Mouse (Mus musculus): ENCODE measurements around the gene Hrc. TPM values are rescaled to one million over a fixed set of nuclear protein-coding genes. Genes with fewer than 3 reads are reported as not detected.

Gene Hrc
- polyA plus RNA-seq, 1 experiment from 2014 or later = 0.06 TPM

DNA sequence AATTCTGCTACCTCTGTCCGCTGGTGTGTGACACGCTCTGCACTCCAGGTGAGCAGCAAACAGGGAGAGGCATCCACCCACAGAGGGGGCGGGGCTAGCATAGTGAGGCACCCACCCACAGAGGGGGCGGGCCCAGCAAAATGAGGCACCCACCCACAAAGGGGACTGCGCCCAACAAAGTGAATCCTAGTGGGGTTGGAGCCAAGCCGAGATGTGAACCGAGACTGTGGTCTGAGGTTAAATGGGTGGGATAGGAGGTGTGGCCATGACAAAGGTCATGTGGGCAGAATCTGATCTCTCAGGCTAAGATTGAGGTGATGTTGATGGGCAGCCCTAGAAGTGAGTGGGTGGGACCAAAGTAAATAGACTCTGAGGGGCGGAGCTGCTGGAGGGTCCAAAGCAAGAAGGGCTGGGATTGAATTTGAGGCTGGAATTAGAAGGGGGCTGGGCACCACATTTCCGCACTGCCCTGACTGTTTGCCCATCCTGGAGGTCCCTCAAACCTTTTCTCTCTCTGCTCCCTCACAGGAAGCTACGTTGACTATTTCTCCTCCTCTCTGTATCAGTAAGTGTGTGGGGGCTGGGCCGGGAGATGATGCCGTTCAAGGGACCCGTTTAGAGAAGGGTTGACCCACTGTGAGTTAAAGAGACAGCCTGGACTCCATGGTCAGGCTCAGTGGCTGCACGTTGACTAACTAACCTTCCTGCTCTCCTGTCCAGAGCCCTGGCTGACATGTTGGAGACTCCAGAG, 3.2 kb downstream of the Hrc start:
- Histone ChIP-seq H3K4me2 (ENCODE audit: low read length) (peak overlapping the region; percentile 85), H3K27ac (ENCODE audit: low read depth, low read length) (no peak overlapping the region), H3K9me3 (replicated peaks; ENCODE audit: control insufficient read depth, low read length) (no peaks in the 10 kb centered on the region), H3K4me1 (ENCODE audit: control insufficient read depth, insufficient read depth, low read length) (peaks cover 25% of the 10 kb centered on the region), H3K36me3 (ENCODE audit: control insufficient read depth, insufficient read depth, low read length) (no peaks in the 10 kb centered on the region), H3K9ac (ENCODE audit: low read length) (no peak overlapping the region), H3K27me3 (replicated peaks; ENCODE audit: control insufficient read depth, insufficient read depth, low read length) (peaks cover 7% of the 10 kb centered on the region), H3K4me3 (ENCODE audit: low read depth, low read length) (no peak overlapping the region)
- WGBS = 2% methylated on average over 14 of the region's 14 CpGs
- DNase-seq (ENCODE audit: low spot score) = no peak
- ATAC-seq = no peak

GRCm38 (mm10) chr7:45339410-45340065, 4.4 kb downstream of the Hrc start:
- H3K9me3 ChIP-seq (replicated peaks; ENCODE audit: control insufficient read depth, low read length) = no peaks in the 10 kb centered on the region
- H3K36me3 ChIP-seq (ENCODE audit: control insufficient read depth, insufficient read depth, low read length) = no peaks in the 10 kb centered on the region
- H3K27me3 ChIP-seq (replicated peaks; ENCODE audit: control insufficient read depth, insufficient read depth, low read length) = peaks cover 7% of the 10 kb centered on the region; the same call in 1 of the 2 replicates
- H3K4me3 ChIP-seq (ENCODE audit: low read depth, low read length) = peak overlapping the region; percentile 44
- 0% methylated on average over 31 of the region's 39 CpGs for WGBS
- ATAC-seq (peak; percentile 86), DNase-seq (ENCODE audit: low spot score) (peak; percentile 84)
- H3K4me2 ChIP-seq (ENCODE audit: low read length) = peak overlapping the region; percentile 85
- peak overlapping the region; percentile 55; the same call in 1 of the 2 replicates for H3K27ac ChIP-seq (ENCODE audit: low read depth, low read length)
- H3K9ac ChIP-seq (ENCODE audit: low read length) = peak overlapping the region; percentile 76
- H3K4me1 ChIP-seq (ENCODE audit: control insufficient read depth, insufficient read depth, low read length) = peaks cover 25% of the 10 kb centered on the region

DNA sequence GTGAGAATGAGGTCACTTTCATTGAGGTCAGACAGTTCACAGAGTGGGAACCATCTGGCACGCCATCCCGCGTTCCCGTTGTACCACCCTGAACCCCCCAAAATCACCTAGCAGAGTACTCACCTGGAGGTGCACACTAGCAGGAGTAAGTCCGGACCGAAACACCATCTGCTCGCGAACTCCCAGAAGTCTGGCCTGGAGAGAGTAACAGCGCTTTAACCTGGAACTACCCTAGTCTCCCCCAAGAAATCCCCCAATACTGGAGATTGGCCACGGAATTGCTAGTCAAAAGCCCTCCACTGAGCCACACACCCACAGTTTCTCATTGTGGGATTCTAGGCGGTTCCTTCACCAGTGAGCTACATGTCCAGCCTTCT, 5.0 kb downstream of the Hrc start:
- DNase-seq (ENCODE audit: low spot score) = no peak
- 1% methylated on average over 11 of the region's 11 CpGs for WGBS
- H3K9ac ChIP-seq (ENCODE audit: low read length) = peak overlapping the region; percentile 76
- H3K4me2 ChIP-seq (ENCODE audit: low read length) = peak overlapping the region; percentile 85
- peak overlapping the region; percentile 44 for H3K4me3 ChIP-seq (ENCODE audit: low read depth, low read length)
- no peak; the same call in 1 of the 2 replicates for ATAC-seq
- H3K4me1 ChIP-seq (ENCODE audit: control insufficient read depth, insufficient read depth, low read length) = peaks cover 25% of the 10 kb centered on the region
- no peak overlapping the region for H3K27ac ChIP-seq (ENCODE audit: low read depth, low read length)
- no peaks in the 10 kb centered on the region for H3K9me3 ChIP-seq (replicated peaks; ENCODE audit: control insufficient read depth, low read length)
- peaks cover 5% of the 10 kb centered on the region; the same call in 1 of the 2 replicates for H3K36me3 ChIP-seq (ENCODE audit: control insufficient read depth, insufficient read depth, low read length)
- peaks cover 7% of the 10 kb centered on the region; the same call in 1 of the 2 replicates for H3K27me3 ChIP-seq (replicated peaks; ENCODE audit: control insufficient read depth, insufficient read depth, low read length)

- H3K4me2 ChIP-seq (ENCODE audit: low read length) = peak overlapping the region; percentile 85
- H3K9ac ChIP-seq (ENCODE audit: low read length) = no peak overlapping the region; the same call in 1 of the 2 replicates
- DNase-seq (ENCODE audit: low spot score) (peak; percentile 77), ATAC-seq (no peak; the same call in 1 of the 2 replicates)
- peaks cover 11% of the 10 kb centered on the region; the same call in 1 of the 2 replicates for H3K36me3 ChIP-seq (ENCODE audit: control insufficient read depth, insufficient read depth, low read length)
- H3K9me3 ChIP-seq (replicated peaks; ENCODE audit: control insufficient read depth, low read length) = no peaks in the 10 kb centered on the region
- WGBS = 6% methylated on average over 11 of the region's 11 CpGs
- peaks cover 7% of the 10 kb centered on the region; the same call in 1 of the 2 replicates for H3K27me3 ChIP-seq (replicated peaks; ENCODE audit: control insufficient read depth, insufficient read depth, low read length)
- H3K4me1 ChIP-seq (ENCODE audit: control insufficient read depth, insufficient read depth, low read length) = peaks cover 25% of the 10 kb centered on the region
- H3K4me3 ChIP-seq (ENCODE audit: low read depth, low read length) = peak overlapping the region; percentile 44; the same call in 1 of the 2 replicates
- H3K27ac ChIP-seq (ENCODE audit: low read depth, low read length) = no peak overlapping the region
These were observed 5.6 kb downstream of the Hrc start for GRCm38 (mm10) chr7:45340669-45341068.

DNA sequence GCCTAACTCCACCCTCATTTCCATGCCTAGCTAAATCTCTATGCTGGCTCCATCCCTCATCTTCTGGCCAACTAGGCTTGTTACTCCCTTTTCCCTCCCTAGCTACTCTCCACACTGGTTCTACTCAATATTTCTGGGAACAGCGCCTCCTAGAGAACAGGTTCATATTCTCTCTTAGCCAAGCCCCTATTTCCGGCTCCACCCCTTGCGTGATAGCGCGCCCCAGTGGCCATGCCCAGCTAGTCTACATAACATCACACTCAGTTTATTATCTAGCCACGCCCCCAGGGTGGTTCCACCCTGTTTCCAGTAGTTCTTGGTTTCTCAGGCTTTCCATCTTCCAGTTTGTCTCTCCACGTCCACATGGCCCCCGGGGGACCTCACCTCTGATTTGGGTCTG, 6.2 kb downstream of the Hrc start:
- Histone ChIP-seq H3K36me3 (ENCODE audit: control insufficient read depth, insufficient read depth, low read length) (peaks cover 17% of the 10 kb centered on the region; the same call in 1 of the 2 replicates), H3K27me3 (replicated peaks; ENCODE audit: control insufficient read depth, insufficient read depth, low read length) (peaks cover 7% of the 10 kb centered on the region; the same call in 1 of the 2 replicates), H3K27ac (ENCODE audit: low read depth, low read length) (no peak overlapping the region), H3K9ac (ENCODE audit: low read length) (no peak overlapping the region), H3K4me3 (ENCODE audit: low read depth, low read length) (no peak overlapping the region), H3K9me3 (replicated peaks; ENCODE audit: control insufficient read depth, low read length) (no peaks in the 10 kb centered on the region), H3K4me2 (ENCODE audit: low read length) (peak overlapping the region; percentile 85), H3K4me1 (ENCODE audit: control insufficient read depth, insufficient read depth, low read length) (peaks cover 25% of the 10 kb centered on the region)
- ATAC-seq = no peak
- peak; percentile 70 for DNase-seq (ENCODE audit: low spot score)
- WGBS = 7% methylated on average over 8 of the region's 8 CpGs

DNA sequence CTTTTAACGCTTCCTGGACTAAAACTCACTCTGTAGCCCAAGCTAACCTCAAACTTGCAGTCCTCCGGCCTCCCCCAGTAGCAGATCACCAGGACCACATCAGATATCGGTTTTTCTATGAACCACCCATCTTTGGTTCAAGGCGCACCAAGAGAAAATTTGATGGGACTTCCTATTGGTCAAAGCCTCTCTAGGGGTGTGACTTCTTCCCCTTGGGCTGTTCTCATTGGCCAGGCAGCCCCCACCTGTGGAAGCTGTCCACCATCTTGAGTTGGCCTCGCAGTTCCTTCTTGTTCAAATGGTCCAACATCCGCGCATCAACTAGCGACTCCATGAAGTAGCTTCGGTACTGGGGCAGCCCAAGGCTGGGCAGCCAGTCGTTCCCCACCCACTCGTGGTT, 7.0 kb downstream of the Hrc start:
- H3K4me1 ChIP-seq (ENCODE audit: control insufficient read depth, insufficient read depth, low read length) = peaks cover 25% of the 10 kb centered on the region
- 89% methylated on average over 11 of the region's 11 CpGs for WGBS

DNA sequence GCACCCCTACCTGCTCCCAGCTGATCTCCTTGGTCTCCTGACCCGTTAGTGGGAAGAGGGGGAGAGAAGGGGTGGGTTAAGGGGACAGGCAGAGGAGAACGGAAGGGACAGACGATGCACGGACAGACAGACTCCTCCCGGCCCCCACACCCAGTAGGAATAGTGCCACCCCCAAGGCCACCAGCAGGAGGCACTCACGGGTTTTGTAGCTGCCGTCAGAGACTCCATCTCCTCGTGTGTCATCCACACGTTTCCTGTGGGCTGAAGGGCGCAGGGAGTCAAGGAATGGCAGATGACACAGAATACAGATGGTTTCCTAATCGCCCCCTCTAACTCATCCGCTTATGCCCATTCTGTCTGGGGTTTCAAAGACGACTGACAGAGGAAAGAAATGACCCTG, 8.5 kb downstream of the Hrc start:
- no peak overlapping the region for H3K27ac ChIP-seq (ENCODE audit: low read depth, low read length)
- no peaks in the 10 kb centered on the region for H3K9me3 ChIP-seq (replicated peaks; ENCODE audit: control insufficient read depth, low read length)
- peaks cover 22% of the 10 kb centered on the region for H3K4me1 ChIP-seq (ENCODE audit: control insufficient read depth, insufficient read depth, low read length)
- H3K36me3 ChIP-seq (ENCODE audit: control insufficient read depth, insufficient read depth, low read length) = peaks cover 39% of the 10 kb centered on the region
- no peak overlapping the region for H3K4me2 ChIP-seq (ENCODE audit: low read length)
- H3K4me3 ChIP-seq (ENCODE audit: low read depth, low read length) = no peak overlapping the region
- no peak for ATAC-seq
- 31% methylated on average over 13 of the region's 13 CpGs for WGBS
- 0 out of 2 replicates have a peak, but pooled peaks cover 4% of the 10 kb centered on the region for H3K27me3 ChIP-seq (replicated peaks; ENCODE audit: control insufficient read depth, insufficient read depth, low read length)
- no peak for DNase-seq (ENCODE audit: low spot score)
- H3K9ac ChIP-seq (ENCODE audit: low read length) = no peak overlapping the region

More for the DNA sequence above, 7.0 kb downstream of the Hrc start:
- Histone ChIP-seq H3K27me3 (replicated peaks; ENCODE audit: control insufficient read depth, insufficient read depth, low read length) (peaks cover 7% of the 10 kb centered on the region; the same call in 1 of the 2 replicates), H3K9ac (ENCODE audit: low read length) (no peak overlapping the region), H3K4me3 (ENCODE audit: low read depth, low read length) (no peak overlapping the region), H3K36me3 (ENCODE audit: control insufficient read depth, insufficient read depth, low read length) (peaks cover 25% of the 10 kb centered on the region), H3K27ac (ENCODE audit: low read depth, low read length) (no peak overlapping the region), H3K4me2 (ENCODE audit: low read length) (no peak overlapping the region), H3K9me3 (replicated peaks; ENCODE audit: control insufficient read depth, low read length) (no peaks in the 10 kb centered on the region)
- ATAC-seq = no peak
- DNase-seq (ENCODE audit: low spot score) = no peak

DNA sequence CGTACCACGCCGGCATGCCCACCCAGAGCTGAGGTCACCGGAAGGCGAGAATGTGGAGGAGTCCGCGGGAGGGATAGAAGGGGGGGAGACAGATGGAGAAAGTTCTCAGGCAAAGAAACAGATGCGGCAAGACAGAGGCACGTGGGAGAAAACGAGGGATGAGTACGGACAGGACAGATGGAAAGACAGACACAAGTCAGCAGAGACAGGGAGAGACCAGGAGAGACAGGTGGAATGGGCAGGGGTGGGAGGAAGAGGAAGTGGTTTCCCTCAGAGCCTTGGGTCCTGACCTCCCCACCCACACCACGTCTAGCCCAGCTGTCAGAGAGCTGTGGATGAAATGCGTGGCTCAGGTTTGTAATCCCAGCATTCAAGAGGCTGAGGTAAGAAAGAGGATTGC, 11.8 kb downstream of the Hrc start:
- no peak for DNase-seq (ENCODE audit: low spot score)
- H3K4me3 ChIP-seq (ENCODE audit: low read depth, low read length) = no peak overlapping the region
- no peaks in the 10 kb centered on the region for H3K4me1 ChIP-seq (ENCODE audit: control insufficient read depth, insufficient read depth, low read length)
- H3K27ac ChIP-seq (ENCODE audit: low read depth, low read length) = no peak overlapping the region
- H3K36me3 ChIP-seq (ENCODE audit: control insufficient read depth, insufficient read depth, low read length) = peaks cover 65% of the 10 kb centered on the region
- WGBS = 82% methylated on average over 13 of the region's 13 CpGs
- H3K4me2 ChIP-seq (ENCODE audit: low read length) = no peak overlapping the region
- no peaks in the 10 kb centered on the region for H3K9me3 ChIP-seq (replicated peaks; ENCODE audit: control insufficient read depth, low read length)
- ATAC-seq = no peak
- no peak overlapping the region for H3K9ac ChIP-seq (ENCODE audit: low read length)
- H3K27me3 ChIP-seq (replicated peaks; ENCODE audit: control insufficient read depth, insufficient read depth, low read length) = no peaks in the 10 kb centered on the region

GRCm38 (mm10) chr7:45353041-45353440, 18.0 kb downstream of the Hrc start:
- Histone ChIP-seq H3K4me3 (ENCODE audit: low read depth, low read length) (no peak overlapping the region), H3K4me1 (ENCODE audit: control insufficient read depth, insufficient read depth, low read length) (no peaks in the 10 kb centered on the region), H3K4me2 (ENCODE audit: low read length) (no peak overlapping the region), H3K36me3 (ENCODE audit: control insufficient read depth, insufficient read depth, low read length) (peaks cover 76% of the 10 kb centered on the region), H3K27ac (ENCODE audit: low read depth, low read length) (no peak overlapping the region), H3K9me3 (replicated peaks; ENCODE audit: control insufficient read depth, low read length) (no peaks in the 10 kb centered on the region), H3K9ac (ENCODE audit: low read length) (no peak overlapping the region), H3K27me3 (replicated peaks; ENCODE audit: control insufficient read depth, insufficient read depth, low read length) (no peaks in the 10 kb centered on the region)
- DNase-seq (ENCODE audit: low spot score) (no peak), ATAC-seq (no peak)
- 27% methylated on average over 5 of the region's 5 CpGs for WGBS

All from forebrain, embryonic 14.5 days (tissue).